Mouse (Mus musculus): ENCODE results near the gene Col5a2.

Gene Col5a2

DNA sequence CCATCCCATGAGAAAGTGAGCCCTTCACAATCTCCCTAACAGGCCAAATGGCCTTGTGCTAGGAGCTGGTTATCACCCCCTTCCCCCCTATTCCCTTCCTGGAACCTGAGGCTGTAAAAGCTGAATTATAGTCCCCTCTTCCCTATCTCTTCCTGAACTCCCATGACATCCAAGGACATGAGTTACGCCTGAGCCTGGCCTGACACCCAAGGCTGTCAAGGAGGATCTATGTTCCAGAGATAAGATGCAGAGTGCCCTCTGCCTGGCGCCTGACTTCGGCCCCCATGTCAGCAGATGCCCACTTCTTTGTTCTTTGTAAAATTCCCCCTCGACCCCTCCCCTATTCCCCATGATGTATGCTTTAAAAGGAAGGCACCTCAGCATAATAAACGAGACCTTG is 73.9 kb downstream of the Col5a2 start:
- in situ Hi-C loops (cut with MseI, MboI): loop anchor here (25.0 kb wide), 1 partner anchor 333 kb away; no protein-coding TSS in a partner anchor

DNA sequence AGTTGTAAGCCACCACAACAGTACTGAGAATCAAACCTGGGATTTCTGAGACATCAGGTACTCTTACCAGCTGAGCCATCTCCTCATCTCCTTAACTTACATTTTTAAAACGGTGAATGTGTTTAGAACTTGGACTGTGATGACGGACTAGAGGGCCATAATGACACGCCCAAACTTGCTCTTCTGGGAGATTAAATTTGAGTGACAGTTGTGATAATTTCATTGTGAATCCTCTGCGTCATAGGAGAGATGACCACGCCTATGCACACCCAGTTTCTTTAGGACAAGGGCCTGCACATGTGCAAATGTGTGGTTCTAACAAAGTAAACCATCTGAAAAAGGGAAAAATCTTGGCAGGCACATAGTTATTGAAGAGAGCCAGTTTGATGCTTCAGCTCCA is 79.2 kb downstream of the Col5a2 start:
- in situ Hi-C loops (cut with MseI, MboI): no loop called here

DNA sequence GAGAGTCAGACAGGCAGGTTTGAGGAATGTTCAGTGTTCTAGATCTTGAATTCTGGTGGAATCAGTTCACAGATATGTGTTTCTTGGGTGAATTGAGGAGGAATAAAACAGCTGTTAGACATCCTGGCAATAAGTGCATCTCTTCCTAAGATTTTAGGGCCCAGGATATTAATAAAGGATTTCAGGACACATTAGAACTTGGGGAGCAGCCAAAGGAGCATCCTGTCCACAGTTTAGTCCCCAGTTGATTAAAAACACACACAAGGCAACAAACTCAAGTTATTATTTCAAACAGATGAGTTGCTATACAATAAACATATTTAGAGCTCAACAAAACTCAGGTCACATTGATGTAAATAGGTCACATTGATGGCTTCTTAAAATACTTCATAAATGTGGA is 82.5 kb downstream of the Col5a2 start:
- in situ Hi-C loops (cut with MseI, MboI): no loop called here

DNA sequence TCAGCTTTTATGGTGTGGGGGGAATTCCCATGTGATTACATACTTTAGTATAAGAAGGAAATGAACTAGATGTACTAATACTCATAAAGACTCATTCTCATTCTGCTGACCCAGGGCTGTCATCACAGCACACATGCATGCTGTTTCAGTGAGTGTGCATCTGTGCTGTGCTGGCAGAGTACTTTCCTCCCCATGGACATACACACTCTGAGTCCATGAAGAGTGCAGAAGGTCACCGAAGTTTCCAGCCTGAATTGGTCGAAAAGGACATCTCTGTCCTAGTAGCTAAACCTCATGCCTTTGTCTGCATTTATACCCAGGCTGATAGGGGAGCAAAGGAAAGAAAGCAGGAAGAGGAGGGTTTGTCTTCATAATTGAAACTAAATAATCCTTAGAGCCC is 83.2 kb downstream of the Col5a2 start:
- in situ Hi-C loops (cut with MseI, MboI): no loop called here

DNA sequence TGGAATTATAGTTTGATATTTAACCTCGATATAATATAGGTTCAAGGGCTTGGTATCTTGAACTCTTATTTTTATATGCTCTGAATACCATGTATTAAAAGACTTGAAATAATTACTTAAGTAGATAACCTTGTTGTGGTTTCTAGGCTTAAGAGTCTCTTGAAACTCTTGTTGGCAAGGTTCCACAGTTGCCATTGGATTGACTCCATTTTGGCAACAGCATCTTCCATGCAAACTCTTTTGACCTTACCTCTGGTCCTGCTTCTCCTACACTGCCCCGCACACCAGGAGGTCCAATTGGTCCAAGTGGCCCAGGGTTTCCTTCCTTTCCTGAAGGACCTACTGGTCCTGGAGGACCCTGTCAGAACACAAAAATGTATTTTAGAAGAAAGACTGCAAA is 121.2 kb downstream of the Col5a2 start:
- in situ Hi-C loops (cut with MseI, MboI): no loop called here

DNA sequence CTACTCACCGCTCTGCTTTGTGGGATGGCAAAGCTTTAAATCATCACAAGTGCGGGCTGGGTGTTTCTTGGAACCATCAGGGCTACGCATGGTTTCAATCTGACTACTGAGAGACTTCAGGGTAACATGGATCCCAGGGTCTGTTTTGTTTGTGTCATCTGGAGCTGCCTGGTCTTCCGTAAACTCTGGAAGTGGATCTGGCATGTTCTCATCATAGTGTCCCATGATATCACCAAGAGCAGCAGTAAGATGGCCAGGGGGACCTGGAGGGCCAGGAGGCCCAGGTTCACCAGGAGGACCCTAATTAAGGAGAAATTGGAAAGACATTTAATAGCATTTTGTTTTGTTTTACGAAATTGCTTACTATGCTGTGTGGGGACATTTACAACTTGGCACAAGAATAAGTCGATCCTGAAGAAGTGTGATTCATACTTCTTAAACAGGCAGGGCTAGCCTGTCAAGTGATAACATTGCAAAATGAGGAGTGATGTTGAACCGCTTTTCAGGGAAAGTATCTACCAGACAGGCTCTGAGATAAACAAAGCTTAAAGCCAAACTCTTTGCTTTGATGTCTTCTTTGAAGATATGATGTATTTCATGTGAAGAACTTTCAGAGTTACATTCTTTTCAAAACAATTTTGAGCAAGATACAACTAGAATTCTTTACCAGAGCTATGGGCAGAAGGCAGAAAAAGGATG is 122.9 kb downstream of the Col5a2 start:
- in situ Hi-C loops (cut with MseI, MboI): no loop called here

DNA sequence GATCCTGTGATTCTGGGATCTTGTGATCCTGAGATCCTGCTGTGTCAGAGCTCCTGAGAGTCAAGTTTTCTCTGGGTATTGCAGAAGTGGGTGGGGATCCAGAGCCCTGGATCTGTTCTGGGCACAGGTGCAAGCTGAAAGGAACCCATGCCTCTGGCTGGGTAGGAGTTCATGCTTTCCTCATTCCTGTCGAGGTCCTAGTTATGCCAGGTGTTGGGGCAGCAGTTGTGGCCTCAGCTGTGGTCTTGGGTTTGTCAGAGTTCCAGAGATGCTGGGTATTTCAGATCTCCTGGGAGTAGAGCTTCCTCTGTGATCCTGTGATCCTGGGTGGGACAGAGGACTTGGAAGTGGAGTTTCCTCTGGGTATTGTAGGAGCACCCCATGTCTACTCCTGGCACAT is 137.7 kb downstream of the Col5a2 start:
- in situ Hi-C loops (cut with MseI, MboI): no loop called here

DNA sequence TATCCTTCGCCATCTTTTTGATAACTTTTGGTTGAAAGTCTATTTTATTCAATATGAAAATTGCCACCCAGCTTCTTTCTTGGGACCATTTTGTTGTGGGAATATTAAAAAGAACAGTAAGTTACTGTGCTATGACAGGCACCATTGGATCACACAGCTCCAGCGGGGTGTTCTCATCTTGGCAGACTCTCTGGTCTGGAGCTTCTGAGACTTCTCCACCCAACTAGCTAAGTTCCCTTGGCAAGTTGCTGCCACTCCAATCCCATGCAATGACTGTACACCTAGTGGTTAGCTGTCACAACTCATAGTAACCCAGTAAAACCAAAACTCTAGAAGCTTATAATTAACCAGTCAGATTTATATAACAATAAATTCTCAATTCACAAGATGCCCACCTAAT is 139.8 kb downstream of the Col5a2 start:
- in situ Hi-C loops (cut with MseI, MboI): no loop called here

DNA sequence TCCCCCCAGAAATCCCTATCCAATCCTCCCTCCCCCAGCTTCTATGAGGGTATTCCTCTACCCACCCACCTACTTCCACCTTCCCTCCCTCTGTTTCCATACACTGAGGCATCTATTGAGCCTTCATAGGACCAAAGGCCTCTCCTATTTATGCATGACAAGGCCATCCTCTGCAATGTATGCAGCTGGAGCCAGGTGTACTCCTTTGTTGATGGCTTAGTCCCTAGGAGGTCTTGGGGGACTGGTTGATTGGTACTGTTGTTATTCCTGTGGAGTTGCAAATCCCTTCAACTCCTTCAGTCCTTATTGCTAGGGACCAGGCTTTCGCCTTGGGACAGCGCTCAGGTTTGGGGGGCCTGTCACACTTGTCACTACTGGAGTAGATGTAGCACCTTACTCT is 143.4 kb downstream of the Col5a2 start:
- in situ Hi-C loops (cut with MseI, MboI): no loop called here

DNA sequence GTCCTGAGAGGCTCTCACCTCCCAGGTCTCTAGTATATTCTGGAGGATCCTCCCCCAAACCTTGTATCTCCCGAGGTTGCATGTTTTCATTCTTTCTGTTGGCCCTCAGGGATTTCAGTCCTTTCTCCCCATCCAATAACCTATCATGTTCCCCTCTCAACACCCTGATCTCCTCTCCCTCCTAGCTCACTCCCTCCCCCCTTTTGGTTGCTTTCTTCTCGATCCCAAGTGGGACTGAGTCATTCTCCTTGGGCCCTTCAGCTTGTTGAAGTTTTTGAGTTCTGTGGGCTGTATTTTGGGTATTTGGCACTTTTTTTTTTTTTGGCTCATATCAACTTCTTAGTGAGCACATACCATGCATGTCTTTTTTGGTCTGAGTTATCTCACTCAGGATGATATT is 143.9 kb downstream of the Col5a2 start:
- in situ Hi-C loops (cut with MseI, MboI): no loop called here

DNA sequence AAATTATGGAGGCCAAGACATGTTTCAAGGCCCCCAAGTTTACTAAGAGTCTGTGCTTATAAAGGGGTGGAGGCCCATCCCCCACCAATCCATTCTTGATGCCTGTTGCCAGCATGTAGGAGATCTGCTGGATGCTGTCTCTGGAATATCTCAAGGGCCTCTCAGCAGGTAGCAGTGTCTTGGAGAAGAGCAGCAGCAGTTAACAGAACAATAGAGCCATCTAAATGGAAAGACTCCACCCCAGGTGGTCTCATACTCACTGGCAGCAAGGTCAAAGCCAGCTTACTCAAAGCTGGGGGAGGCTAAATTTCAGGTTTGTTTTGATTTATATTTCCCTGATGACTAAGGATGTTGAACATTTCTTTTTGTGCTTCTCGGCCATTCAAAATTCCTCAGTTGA is 145.1 kb downstream of the Col5a2 start:
- in situ Hi-C loops (cut with MseI, MboI): no loop called here

DNA sequence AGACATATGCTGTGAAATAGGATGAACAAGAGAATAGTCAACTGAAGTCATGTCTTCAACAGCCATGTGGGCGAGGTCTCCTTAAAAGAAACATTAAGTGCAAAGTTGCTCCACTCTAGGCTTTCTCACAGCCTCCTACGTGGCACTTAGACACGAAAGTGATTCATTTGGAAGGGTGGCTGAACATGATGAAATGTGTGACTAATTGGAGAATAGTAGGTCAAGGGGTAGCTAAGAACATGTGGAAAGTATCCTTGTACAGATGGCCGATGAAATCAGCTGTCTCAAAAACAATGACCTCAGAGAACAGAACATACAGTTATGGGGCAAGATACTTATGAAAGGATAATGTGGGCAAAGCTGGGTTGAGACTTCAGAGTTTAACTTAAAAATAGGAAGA is 147.1 kb downstream of the Col5a2 start:
- in situ Hi-C loops (cut with MseI, MboI): no loop called here

DNA sequence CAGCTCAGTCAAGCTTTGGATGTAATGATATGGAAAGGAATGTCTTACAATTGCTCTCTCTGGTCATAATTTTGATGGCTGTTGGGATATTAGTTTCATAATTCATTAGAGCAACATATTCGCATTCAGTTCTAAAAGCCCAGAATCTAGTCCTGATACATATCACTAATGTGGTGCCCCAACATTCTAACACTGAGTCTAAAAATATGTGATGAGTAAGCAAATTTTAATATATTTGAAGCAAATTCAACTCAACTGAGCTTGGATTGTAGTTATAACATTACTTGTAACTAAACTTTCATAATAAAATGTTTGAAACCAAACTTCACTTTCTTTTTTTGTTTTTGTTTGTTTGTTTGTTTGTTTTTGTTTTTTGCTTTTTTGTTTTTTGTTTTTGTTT is 173.9 kb downstream of the Col5a2 start:
- in situ Hi-C loops (cut with MseI, MboI): no loop called here

Measured in mouse trophoblast stem cell (cell line).